Mouse (Mus musculus): Measurements from ENCODE around the gene Sfxn2. TPM values are rescaled to one million over a fixed set of nuclear protein-coding genes. Genes with fewer than 3 reads are reported as not detected.

Gene Sfxn2
- polyA plus RNA-seq, 1 experiment from 2014 or later, result 11.7 TPM

DNA sequence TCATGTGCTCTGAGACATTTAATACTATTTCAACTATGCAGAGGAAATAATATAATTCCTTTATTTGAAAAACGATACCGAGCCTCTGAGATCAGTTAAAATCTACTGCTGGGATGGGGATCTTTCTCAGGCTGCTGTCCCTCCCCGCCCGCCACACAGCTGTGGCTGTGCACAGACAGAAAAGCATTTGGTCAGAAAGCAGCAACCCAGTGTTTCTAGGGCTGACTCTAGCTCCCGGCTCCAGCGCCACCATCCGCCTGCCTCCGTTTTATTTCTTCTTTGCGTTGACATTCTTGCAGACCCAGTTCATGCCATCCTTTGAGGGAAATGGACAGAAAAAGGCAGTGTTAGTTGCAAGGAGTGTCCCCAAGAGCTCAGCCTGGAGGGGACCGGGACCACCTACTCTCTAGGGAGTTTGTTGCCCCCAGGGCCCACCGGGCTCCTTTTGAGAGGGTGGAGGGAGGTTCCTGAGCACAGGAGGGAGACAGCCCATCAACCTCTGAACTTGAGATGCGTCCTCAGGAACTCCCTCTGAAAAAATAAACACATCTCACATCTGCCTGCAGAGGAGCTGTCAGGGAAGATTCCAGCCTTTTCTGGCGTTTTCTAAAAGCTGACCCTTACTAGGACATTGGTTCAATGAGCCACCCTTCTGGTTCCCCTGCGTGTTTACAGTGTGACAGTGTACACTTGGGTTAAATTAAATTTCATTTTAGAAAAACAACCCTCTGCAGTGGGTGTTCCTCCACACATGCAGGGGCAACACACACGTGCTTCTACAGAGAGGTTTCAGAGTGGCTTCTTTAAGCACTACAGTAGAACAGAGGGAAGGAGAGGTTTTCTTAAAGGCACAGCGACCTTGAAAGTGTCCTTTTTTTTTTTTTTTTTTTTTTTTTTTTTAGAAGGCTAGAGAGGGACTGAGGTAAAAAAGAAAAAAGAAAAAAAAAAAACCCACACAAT, 41.8 kb upstream of the Sfxn2 start:
- Histone ChIP-seq H3K4me2 (no peak overlapping the region; the same call in 1 of the 2 replicates), H3K4me1 (peaks cover 76% of the 10 kb centered on the region), H3K9me3 (no peaks in the 10 kb centered on the region), H3K4me3 (no peak overlapping the region), H3K27me3 (replicated peaks) (no peaks in the 10 kb centered on the region), H3K9ac (0 out of 2 replicates have a peak overlapping the region, but pooled peaks have one; percentile 10), H3K27ac (peak overlapping the region; percentile 90), H3K36me3 (replicated peaks) (no peaks in the 10 kb centered on the region)
- 7% methylated on average over 16 of the region's 16 CpGs for WGBS
- ATAC-seq (replicated peaks), result no peak

DNA sequence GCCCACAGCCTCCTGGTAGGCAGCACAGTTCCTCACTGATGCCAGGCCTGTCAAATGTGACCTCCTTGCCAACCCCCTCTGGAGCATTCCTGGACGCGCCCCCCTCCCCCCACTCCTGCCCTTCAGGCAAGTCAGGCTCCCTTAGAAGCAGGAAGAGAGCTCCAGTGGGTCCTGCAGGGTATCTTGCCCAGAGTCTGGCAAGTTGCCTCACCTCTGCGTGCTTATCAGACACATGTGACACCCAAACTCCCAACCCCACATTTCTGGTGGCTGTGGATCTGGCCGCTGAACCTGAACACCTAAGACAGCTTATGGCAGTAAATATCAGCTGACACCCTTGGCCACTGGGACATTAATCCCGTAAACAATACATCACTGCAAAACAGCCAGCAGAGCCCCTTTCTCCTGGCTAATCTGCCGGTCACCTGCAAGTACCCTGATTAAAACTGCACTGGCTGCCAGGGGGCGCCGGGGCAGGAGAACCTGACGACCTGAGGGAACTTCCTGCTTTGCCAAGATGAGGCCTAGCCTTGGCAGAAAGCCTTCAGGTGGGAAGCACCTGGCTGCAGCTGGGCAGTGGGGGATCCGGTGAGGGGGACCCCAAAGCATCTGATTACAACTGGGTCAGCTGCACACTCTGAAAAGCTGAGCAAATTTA, 41.0 kb upstream of the Sfxn2 start:
- Histone ChIP-seq H3K9ac (peak overlapping the region; percentile 8; the same call in 1 of the 2 replicates), H3K4me3 (no peak overlapping the region), H3K9me3 (no peaks in the 10 kb centered on the region), H3K27ac (peak overlapping the region; percentile 74), H3K4me1 (peaks cover 70% of the 10 kb centered on the region), H3K4me2 (no peak overlapping the region), H3K27me3 (replicated peaks) (no peaks in the 10 kb centered on the region), H3K36me3 (replicated peaks) (no peaks in the 10 kb centered on the region)
- ATAC-seq (replicated peaks), result no peak
- 7% methylated on average over 10 of the region's 10 CpGs for WGBS

DNA sequence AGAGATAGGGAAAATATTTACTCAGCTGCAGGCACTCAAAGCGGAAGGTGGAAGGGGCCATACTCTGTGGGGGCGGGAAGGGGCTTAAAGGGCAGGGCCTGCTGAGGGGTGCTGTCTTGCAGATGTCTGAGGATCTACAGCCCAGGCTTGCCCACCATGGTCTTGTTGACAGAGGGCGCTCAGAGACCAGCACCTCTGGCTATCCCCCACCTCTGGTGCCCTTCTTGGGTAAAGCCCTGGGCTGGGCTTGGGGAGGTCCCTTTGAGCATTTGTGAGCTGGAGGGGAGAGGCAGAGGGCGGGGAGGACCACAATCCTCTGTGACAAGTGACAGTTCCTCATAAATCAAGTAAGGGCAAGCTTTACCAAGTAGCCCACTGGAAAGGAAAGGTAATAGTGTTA, 40.1 kb upstream of the Sfxn2 start:
- Histone ChIP-seq H3K4me2 (no peak overlapping the region), H3K27me3 (replicated peaks) (no peaks in the 10 kb centered on the region), H3K4me1 (peaks cover 61% of the 10 kb centered on the region), H3K27ac (peak overlapping the region; percentile 74), H3K36me3 (replicated peaks) (no peaks in the 10 kb centered on the region), H3K9ac (peak overlapping the region; percentile 15), H3K4me3 (no peak overlapping the region), H3K9me3 (no peaks in the 10 kb centered on the region)
- no peak for ATAC-seq (replicated peaks)
- 52% methylated on average over 4 of the region's 4 CpGs for WGBS

DNA sequence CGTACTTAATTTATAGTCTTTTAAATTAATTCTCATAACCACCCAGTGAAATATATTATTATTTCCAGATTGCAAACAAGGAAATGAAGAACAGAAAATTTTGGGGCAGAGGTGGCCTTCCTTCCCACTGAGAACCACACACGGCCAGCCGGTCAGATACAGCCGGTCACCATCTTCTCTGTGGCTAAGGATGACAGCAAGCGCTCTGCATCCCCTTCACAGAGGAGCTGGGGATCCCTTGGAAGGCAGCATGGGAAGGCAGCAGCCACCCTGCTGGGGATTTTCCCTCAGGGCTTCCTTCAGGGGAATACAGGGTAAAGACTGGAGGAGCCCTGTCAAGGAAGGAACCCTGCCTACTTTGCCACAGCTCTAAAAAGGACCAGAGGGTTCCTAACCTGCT, 39.6 kb upstream of the Sfxn2 start:
- H3K4me1 ChIP-seq, result peaks cover 56% of the 10 kb centered on the region
- H3K4me3 ChIP-seq, result no peak overlapping the region
- no peaks in the 10 kb centered on the region for H3K9me3 ChIP-seq
- 59% methylated on average over 5 of the region's 5 CpGs for WGBS
- H3K27me3 ChIP-seq (replicated peaks), result no peaks in the 10 kb centered on the region
- H3K4me2 ChIP-seq, result no peak overlapping the region
- no peak for ATAC-seq (replicated peaks)
- peak overlapping the region; percentile 74 for H3K27ac ChIP-seq
- no peak overlapping the region for H3K9ac ChIP-seq
- H3K36me3 ChIP-seq (replicated peaks), result no peaks in the 10 kb centered on the region

DNA sequence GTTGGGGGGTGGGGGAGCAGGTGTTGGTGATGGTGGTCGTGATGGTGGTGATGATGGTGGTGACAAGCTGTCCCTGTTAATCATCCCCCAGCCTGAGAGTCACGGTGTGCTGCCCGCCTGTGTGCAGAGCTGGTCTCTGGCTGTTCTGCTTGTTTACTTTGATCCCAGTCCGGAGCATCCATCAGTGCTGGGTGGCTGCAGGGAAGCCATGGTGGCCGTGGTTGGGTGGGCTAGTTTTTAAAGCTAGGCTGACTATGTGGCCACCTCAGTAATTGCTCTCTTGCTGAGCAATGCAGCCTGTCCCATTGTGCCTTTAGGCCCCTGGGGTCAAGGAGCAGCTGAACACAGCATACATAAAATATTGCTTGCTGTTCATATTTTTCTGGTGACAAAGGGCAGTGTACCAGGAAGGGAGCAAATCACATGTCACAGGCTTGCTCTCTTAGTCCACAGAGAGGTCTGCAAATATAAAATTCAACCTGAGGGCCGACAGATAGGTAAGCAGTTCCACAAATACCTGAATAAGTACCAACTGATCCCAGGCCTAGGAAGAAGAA, 38.5 kb upstream of the Sfxn2 start:
- no peaks in the 10 kb centered on the region for H3K27me3 ChIP-seq (replicated peaks)
- no peak for ATAC-seq (replicated peaks)
- no peak overlapping the region for H3K27ac ChIP-seq
- H3K4me2 ChIP-seq, result no peak overlapping the region
- H3K9ac ChIP-seq, result no peak overlapping the region
- peaks cover 45% of the 10 kb centered on the region for H3K4me1 ChIP-seq
- no peak overlapping the region for H3K4me3 ChIP-seq
- whole genome bisulfite sequencing, result 39% methylated on average over 6 of the region's 6 CpGs
- H3K9me3 ChIP-seq, result no peaks in the 10 kb centered on the region
- H3K36me3 ChIP-seq (replicated peaks), result no peaks in the 10 kb centered on the region

DNA sequence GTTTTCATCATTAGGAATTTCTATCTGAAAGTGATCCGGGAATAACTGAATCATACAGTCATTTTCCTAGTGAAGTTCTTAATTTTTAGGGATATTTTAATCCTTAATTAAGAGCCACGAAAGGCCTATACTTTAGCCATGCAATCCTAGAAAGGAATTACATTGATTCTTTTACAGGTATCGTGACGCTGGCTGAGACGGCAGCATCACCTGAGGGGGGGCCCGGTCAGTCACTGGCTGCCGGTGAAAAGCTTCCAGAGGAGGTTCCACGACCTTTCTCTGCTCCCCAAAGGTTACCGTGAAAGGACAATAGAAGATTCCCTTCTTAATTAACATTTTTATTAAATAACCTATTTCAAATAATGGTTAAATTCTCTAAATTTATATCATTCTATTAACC, 35.8 kb upstream of the Sfxn2 start:
- Histone ChIP-seq H3K27me3 (replicated peaks) (no peaks in the 10 kb centered on the region), H3K36me3 (replicated peaks) (peaks cover 21% of the 10 kb centered on the region; the same call in 1 of the 2 replicates), H3K9ac (no peak overlapping the region), H3K9me3 (no peaks in the 10 kb centered on the region), H3K27ac (no peak overlapping the region), H3K4me2 (no peak overlapping the region), H3K4me3 (no peak overlapping the region), H3K4me1 (peaks cover 18% of the 10 kb centered on the region)
- ATAC-seq (replicated peaks), result no peak
- 85% methylated on average over 9 of the region's 9 CpGs for WGBS

DNA sequence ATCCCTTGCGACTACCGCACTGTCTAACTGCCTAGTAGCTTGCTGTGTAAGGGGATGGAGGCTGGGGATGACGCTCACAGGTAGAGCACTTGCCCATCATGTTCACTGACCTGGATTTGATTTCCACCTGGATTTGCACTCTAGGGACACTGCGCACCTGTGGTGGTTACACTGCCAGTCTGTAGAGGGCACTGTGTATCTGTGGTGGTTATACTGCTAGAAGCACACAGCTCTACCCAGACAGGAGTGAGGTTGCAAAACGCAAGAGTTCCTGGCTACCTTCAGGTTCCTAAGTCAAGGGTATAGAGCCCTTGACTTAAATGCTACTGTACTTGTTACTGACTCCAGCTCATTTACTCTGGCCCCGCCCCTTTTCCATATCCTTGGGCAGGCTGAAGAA, 35.0 kb upstream of the Sfxn2 start:
- no peak overlapping the region for H3K4me2 ChIP-seq
- H3K4me3 ChIP-seq, result no peak overlapping the region
- H3K36me3 ChIP-seq (replicated peaks), result peaks cover 27% of the 10 kb centered on the region; the same call in 1 of the 2 replicates
- no peaks in the 10 kb centered on the region for H3K27me3 ChIP-seq (replicated peaks)
- no peak overlapping the region for H3K27ac ChIP-seq
- 84% methylated on average over 6 of the region's 6 CpGs for WGBS
- peaks cover 9% of the 10 kb centered on the region for H3K4me1 ChIP-seq
- H3K9me3 ChIP-seq, result no peaks in the 10 kb centered on the region
- no peak overlapping the region for H3K9ac ChIP-seq
- ATAC-seq (replicated peaks), result no peak

DNA sequence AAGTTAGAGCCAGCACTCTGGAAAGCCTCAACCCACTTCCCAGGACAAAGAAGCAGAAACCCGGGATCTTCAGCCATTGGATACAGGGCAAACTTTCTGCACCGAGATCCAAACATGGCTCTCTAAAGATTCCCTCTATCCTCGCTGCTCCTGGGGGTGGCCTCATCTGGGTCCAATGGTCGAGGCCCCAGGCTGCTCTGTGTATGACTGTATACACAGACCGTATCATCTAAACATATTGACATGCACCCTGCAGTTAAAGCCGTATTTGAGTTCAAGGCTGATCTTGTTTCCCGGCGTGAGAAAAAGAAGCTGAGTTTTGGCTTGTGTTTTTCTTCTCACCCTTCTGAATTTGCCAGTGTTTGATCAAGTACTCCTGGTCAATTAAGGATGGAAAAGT, 30.4 kb upstream of the Sfxn2 start:
- WGBS, result 87% methylated on average over 8 of the region's 8 CpGs
- no peaks in the 10 kb centered on the region for H3K9me3 ChIP-seq
- peaks cover 27% of the 10 kb centered on the region; the same call in 1 of the 2 replicates for H3K36me3 ChIP-seq (replicated peaks)
- no peaks in the 10 kb centered on the region for H3K27me3 ChIP-seq (replicated peaks)
- H3K4me2 ChIP-seq, result no peak overlapping the region
- no peak overlapping the region for H3K4me3 ChIP-seq
- no peak for ATAC-seq (replicated peaks)
- no peak overlapping the region for H3K9ac ChIP-seq
- no peaks in the 10 kb centered on the region for H3K4me1 ChIP-seq
- H3K27ac ChIP-seq, result no peak overlapping the region

DNA sequence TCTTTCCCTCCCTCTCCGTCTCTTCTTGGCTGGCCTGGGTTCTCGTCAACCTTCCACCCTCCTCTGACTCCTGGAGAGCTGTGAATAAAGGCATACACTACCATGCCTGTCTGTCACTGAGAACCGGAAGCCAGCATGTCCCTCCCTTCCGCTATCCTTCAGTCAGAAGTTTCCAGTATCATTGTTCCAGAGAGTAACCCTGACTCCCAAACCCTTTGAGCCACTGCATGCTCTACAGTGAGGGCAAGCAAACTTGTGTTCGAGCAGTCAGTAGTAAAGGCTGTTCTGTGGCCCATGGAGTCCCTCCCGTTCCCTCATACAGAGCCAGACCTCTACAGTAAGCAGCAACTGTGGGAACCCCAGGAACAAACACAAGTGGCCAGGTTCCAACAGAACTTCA, 25.6 kb upstream of the Sfxn2 start:
- no peak overlapping the region for H3K4me2 ChIP-seq
- ATAC-seq (replicated peaks), result no peak
- peaks cover 23% of the 10 kb centered on the region; the same call in 1 of the 2 replicates for H3K36me3 ChIP-seq (replicated peaks)
- 68% methylated on average over 6 of the region's 6 CpGs for WGBS
- H3K9ac ChIP-seq, result no peak overlapping the region
- H3K9me3 ChIP-seq, result no peaks in the 10 kb centered on the region
- no peaks in the 10 kb centered on the region for H3K27me3 ChIP-seq (replicated peaks)
- no peak overlapping the region for H3K4me3 ChIP-seq
- no peaks in the 10 kb centered on the region for H3K4me1 ChIP-seq
- peak overlapping the region; percentile 39; the same call in 1 of the 2 replicates for H3K27ac ChIP-seq

DNA sequence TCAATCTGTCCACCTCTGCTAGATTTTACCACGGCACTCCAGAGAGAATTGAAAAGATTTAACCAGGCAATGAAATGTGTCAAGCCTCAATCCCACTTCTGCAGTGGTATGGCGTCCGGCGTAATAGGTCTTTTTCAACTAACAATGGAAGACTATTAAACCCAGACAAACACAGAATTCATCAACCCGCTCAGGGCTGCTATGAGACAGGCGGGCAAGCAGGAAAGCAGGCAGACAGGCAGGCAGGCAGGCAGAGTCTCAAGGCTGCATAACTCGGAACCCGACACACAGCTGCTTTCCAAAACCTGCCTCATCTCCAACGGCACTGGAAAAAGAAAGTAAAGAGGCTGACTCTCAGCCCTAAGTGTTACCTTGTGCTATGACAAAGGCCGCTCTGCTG, 25.1 kb upstream of the Sfxn2 start:
- peak overlapping the region; percentile 39 for H3K27ac ChIP-seq
- H3K9ac ChIP-seq, result no peak overlapping the region
- 48% methylated on average over 10 of the region's 10 CpGs for WGBS
- H3K4me2 ChIP-seq, result no peak overlapping the region
- no peaks in the 10 kb centered on the region for H3K27me3 ChIP-seq (replicated peaks)
- H3K36me3 ChIP-seq (replicated peaks), result peaks cover 19% of the 10 kb centered on the region; the same call in 1 of the 2 replicates
- no peak overlapping the region for H3K4me3 ChIP-seq
- H3K9me3 ChIP-seq, result no peaks in the 10 kb centered on the region
- no peak for ATAC-seq (replicated peaks)
- no peaks in the 10 kb centered on the region for H3K4me1 ChIP-seq

DNA sequence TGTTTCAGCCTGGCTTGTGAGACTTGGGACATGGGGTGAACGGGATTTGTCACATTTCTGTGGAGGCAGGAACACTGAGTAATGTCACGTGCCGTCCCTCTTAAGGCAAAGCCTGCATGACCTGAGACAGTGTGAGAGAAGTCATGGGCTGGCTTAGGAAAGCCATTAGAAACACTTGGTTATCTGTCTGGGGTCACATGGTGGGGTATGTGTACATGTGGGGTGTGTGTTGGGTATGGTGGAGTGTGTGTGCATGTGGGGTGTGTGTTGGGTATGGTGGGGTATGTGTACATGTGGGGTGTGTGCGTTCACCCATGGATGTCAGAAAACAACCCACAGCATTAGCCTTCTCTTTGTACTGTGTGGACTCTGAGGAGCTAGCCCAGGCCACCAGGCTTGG, 22.8 kb upstream of the Sfxn2 start:
- peaks cover 27% of the 10 kb centered on the region; the same call in 1 of the 2 replicates for H3K36me3 ChIP-seq (replicated peaks)
- H3K27me3 ChIP-seq (replicated peaks), result no peaks in the 10 kb centered on the region
- H3K9ac ChIP-seq, result no peak overlapping the region
- peaks cover 5% of the 10 kb centered on the region; the same call in 1 of the 2 replicates for H3K4me1 ChIP-seq
- 86% methylated on average over 4 of the region's 4 CpGs for WGBS
- no peaks in the 10 kb centered on the region for H3K9me3 ChIP-seq
- H3K4me2 ChIP-seq, result no peak overlapping the region
- no peak for ATAC-seq (replicated peaks)
- no peak overlapping the region for H3K4me3 ChIP-seq
- H3K27ac ChIP-seq, result no peak overlapping the region

DNA sequence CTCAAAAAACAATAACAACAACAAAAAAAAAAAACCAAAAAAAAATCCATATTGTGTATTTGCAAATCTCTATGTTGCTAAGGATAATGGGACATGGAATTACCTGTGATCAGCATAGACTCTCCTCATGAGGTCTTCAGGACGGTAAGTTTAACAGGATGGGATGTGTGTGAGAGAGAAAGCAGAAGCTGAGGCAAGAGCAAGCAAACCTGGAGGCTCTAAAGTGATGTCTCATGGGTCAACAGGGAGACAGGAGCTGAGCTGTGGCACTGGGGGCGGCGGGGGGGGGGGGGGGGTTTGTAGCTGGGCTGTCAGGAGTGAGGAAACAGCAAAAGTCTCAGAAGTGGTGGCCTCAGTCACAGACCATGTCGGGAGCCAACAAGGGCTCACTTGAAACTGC, 20.7 kb upstream of the Sfxn2 start:
- ATAC-seq (replicated peaks), result no peak
- Histone ChIP-seq H3K4me3 (no peak overlapping the region), H3K9me3 (no peaks in the 10 kb centered on the region), H3K4me1 (peaks cover 5% of the 10 kb centered on the region; the same call in 1 of the 2 replicates), H3K36me3 (replicated peaks) (peaks cover 43% of the 10 kb centered on the region; the same call in 1 of the 2 replicates), H3K27me3 (replicated peaks) (no peaks in the 10 kb centered on the region), H3K9ac (no peak overlapping the region), H3K4me2 (no peak overlapping the region), H3K27ac (no peak overlapping the region)
- 87% methylated on average over 3 of the region's 4 CpGs for WGBS

Measured in midbrain, embryonic 15.5 days (tissue).